8 mouse cellular contexts compared by ENCODE assay signal in the genomic region with DNA sequence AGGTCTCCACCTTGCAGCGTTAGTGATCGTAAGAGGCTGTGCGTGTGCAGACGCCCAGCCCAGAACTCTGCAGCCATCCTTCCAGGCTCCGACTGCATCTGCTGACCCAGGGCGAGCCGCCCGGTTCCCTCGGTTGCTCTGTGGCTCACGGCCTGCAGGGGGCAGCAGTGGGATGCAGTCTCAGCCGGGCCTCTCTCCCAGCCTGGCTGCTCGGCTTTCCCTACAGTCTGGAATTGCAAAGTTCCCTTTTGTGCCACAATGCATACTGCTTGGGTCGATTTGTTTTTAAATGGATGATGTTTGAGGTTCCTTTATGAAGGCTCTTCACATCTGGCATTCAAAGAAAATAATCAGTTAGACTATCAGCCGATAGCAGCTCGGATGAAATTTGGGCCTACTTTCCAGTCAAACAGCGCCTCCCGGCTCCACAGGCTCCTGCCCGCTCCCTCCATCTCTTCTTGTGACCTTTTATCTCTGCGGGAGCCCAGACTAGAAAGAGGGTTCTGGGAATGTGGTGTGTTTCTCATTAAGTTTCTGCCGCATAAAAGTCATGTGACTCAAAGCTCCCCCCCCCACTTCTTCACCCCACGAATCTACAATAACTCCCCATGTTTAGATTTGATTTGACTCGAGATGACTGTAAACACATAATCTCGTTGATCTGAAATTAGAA. TPM values are rescaled to one million over a fixed set of nuclear protein-coding genes. Genes with fewer than 3 reads are reported as not detected.
DNase-seq lines count a peak whose midpoint lies in the region; ATAC-seq and TF ChIP-seq lines count a peak whose summit lies in the region.

No protein-coding gene starts in this region.

- DNase-seq in Patski (ENCODE audit: low read depth, low spot score): no peak
- peak; percentile 92 to 95 for DNase-seq in cerebellum, postnatal 36 days
- peak; percentile 89 to 92 for DNase-seq in frontal cortex, postnatal 36 days (ENCODE audit: low spot score in 2 of 2)
- peak; percentile 85 to 88 for DNase-seq in layer of hippocampus, postnatal 36 days
- peak; percentile 91 for DNase-seq in lung, postnatal 36 days
- DNase-seq in retina, postnatal 7 days (ENCODE audit: low read depth, low spot score): peak; percentile 72
- peak; percentile 83 to 87 for DNase-seq in urinary bladder, adult 18-20 months (ENCODE audit: low spot score in 2 of 2)

- H3K9me3 ChIP-seq in hindbrain, embryonic 15.5 days: no peaks in the 10 kb centered on the region

- H3K4me3 ChIP-seq in hindbrain, embryonic 15.5 days: 0 out of 2 replicates have a peak overlapping the region, but pooled peaks have one; percentile 8

- in situ Hi-C loops in Patski (cut with MboI; ENCODE audit: low pct_unique_long_range_greater_than_20kb): loop anchor here (5.0 to 10.0 kb wide), 4 partner anchors 132 to 504 kb away; no protein-coding TSS in a partner anchor

- peak overlapping the region; percentile 51; the same call in 1 of the 2 replicates for H3K27ac ChIP-seq in hindbrain, embryonic 15.5 days (replicated peaks)

- H3K9ac ChIP-seq in hindbrain, embryonic 15.5 days: no peak overlapping the region

- peaks cover 25% of the 10 kb centered on the region for H3K4me1 ChIP-seq in hindbrain, embryonic 15.5 days (replicated peaks)

- WGBS in hindbrain, embryonic 15.5 days: 3% methylated on average over 23 of the region's 23 CpGs

- CTCF ChIA-PET in Patski (lab: Charles Lee): interaction anchor here (0.8 to 1.4 kb wide), 3 partner anchors 176 to 356 kb away, joined by 3 read pairs; no protein-coding TSS in a partner anchor

- no peaks in the 10 kb centered on the region for H3K36me3 ChIP-seq in hindbrain, embryonic 15.5 days

- H3K4me2 ChIP-seq in hindbrain, embryonic 15.5 days: peak overlapping the region; percentile 49

- ATAC-seq in Patski: peak; percentile 62
- ATAC-seq in hindbrain, embryonic 15.5 days (ENCODE audit: low FRiP score, low read depth): peak; percentile 90

- POLR2A ChIA-PET in Patski (lab: Charles Lee): no interaction called here

- TF ChIP-seq CTCF in Patski (IDR thresholded peaks at IDR 0.05): peak; percentile 99

- H3K27me3 ChIP-seq in Patski: peaks cover 11% of the 10 kb centered on the region
- peaks cover 2% of the 10 kb centered on the region; the same call in 1 of the 2 replicates for H3K27me3 ChIP-seq in hindbrain, embryonic 15.5 days

RNA-seq across cellular contexts. Expression of a gene that starts 31.7 kb away (rescaled TPM):
- polyA plus RNA-seq in Patski (2021): 525 TPM
- polyA plus RNA-seq in hindbrain, embryonic 15.5 days (2015; fragmentation: Nextera tagmentation; extraction: Ambion mirVana): 408 and 422 TPM in 2 replicates
- total RNA-seq in layer of hippocampus, postnatal 36 days (2021): 100 to 1,000 TPM; 302 to 311 TPM
